Mouse (Mus musculus) brain, embryonic 14.5 days (tissue): Measurements from ENCODE around the gene Khdc4.

ENCODE experiments used
- CTCF ChIP-seq: fragments of 200-500 bp; IDR thresholded peaks from 2 replicates; pipeline ENCODE4 v1.5.1; 2012; ENCODE audit warnings: inconsistent platforms, mild to moderate bottlenecking, moderate library complexity, borderline replicate concordance; ENCODE audit not compliant: insufficient read depth, insufficient read length; ENCODE audit errors: extremely low read depth
- POLR2A ChIP-seq: fragments of 200-500 bp; IDR thresholded peaks from 2 replicates; pipeline ENCODE4 v1.6.1; 2012; ENCODE audit warnings: mild to moderate bottlenecking, inconsistent platforms, borderline replicate concordance; ENCODE audit not compliant: poor library complexity, insufficient read depth, insufficient read length, severe bottlenecking; ENCODE audit errors: extremely low read depth

DNA sequence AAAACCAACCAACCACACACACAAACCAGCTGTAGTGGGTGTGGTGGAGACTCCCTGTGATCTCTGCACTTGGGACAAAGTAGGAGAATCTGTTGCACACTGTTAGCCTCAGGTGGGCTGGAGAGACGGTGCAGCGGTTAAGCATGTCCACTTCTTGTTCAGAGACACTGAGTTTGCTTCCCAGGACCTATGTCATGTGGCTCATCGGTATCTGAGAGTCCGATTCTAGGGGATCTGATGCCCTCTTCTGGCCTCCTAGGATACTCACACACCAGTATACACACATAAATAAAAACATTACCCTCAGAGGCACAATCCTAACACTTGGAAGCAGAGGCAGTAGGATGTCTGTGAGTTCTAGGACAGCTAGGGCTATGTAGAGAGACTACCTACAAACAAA lies 68.7 kb downstream of the Khdc4 start:
- peak; percentile 14; the same call in 1 of the 2 replicates for TF ChIP-seq CTCF
- no peak for TF ChIP-seq POLR2A
